Mouse (Mus musculus) testis, adult 2 months (tissue): ENCODE measurements around the gene Acad10.

Experiments used
- CTCF ChIP-seq: fragments of 200-500 bp; IDR thresholded peaks from 2 replicates; pipeline ENCODE4 v1.5.1; 2012; ENCODE audit warnings: low read depth, mild to moderate bottlenecking, inconsistent platforms, low read length, moderate library complexity; ENCODE audit not compliant: control insufficient read depth, insufficient read depth, insufficient replicate concordance
- POLR2A ChIP-seq: fragments of 200-500 bp; IDR thresholded peaks from 2 replicates; pipeline ENCODE4 v1.6.1; 2012; ENCODE audit warnings: low read depth, mild to moderate bottlenecking, inconsistent platforms, low read length, moderate library complexity; ENCODE audit not compliant: control insufficient read depth

GRCm38 (mm10) chr5:121663456-121663855 lies 3.1 kb upstream of the Acad10 start:
- TF ChIP-seq POLR2A (no peak), CTCF (no peak)
